Mouse (Mus musculus) forebrain, embryonic 13.5 days (tissue): Measurements from ENCODE around the gene Macrod2. TPM values are rescaled to one million over a fixed set of nuclear protein-coding genes. Genes with fewer than 3 reads are reported as not detected.

ENCODE experiments used
- ATAC-seq: fragments of 200-750 bp; cut with Nextera tagmentation; 2 replicates; pipeline ENCODE4 v1.8.0; 2017
- H3K27ac ChIP-seq: fragments of 300-500 bp; sonication (generic); 2 replicates; pipeline ENCODE4 v1.5.1; 2015; ENCODE audit warnings: inconsistent platforms, mild to moderate bottlenecking, moderate library complexity
- H3K27me3 ChIP-seq: fragments of 300-500 bp; sonication (generic); 2 replicates; pipeline ENCODE4 v1.6.1; 2015; ENCODE audit warnings: mild to moderate bottlenecking, inconsistent platforms
- H3K36me3 ChIP-seq: fragments of 300-500 bp; sonication (generic); 2 replicates; pipeline ENCODE4 v1.6.1; 2015; ENCODE audit warnings: mild to moderate bottlenecking, inconsistent platforms; ENCODE audit not compliant: poor library complexity, severe bottlenecking
- H3K4me1 ChIP-seq: fragments of 300-500 bp; sonication (generic); 2 replicates; pipeline ENCODE4 v1.6.1; 2015; ENCODE audit warnings: inconsistent platforms
- H3K4me2 ChIP-seq: fragments of 300-500 bp; sonication (generic); 2 replicates; pipeline ENCODE4 v1.6.1; 2015; ENCODE audit warnings: inconsistent platforms, mild to moderate bottlenecking, moderate library complexity
- H3K4me3 ChIP-seq: fragments of 300-500 bp; sonication (generic); 2 replicates; pipeline ENCODE4 v1.5.1; 2015; ENCODE audit warnings: mild to moderate bottlenecking, inconsistent platforms
- H3K9ac ChIP-seq: fragments of 300-500 bp; sonication (generic); 2 replicates; pipeline ENCODE4 v1.6.1; 2015; ENCODE audit warnings: mild to moderate bottlenecking, inconsistent platforms
- H3K9me3 ChIP-seq: fragments of 300-500 bp; sonication (generic); replicated peaks from 2 replicates; pipeline ENCODE4 v1.6.1; 2016; ENCODE audit warnings: inconsistent platforms
- whole genome bisulfite sequencing: fragments of 180-500 bp; shearing (Covaris S2); methylation state at CpG from one replicate; pipeline ENCODE4 v1.1.7; 2015; 5-methylcytosine and 5-hydroxymethylcytosine counted together
- polyA plus RNA-seq: library from polyadenylated mRNA; unstranded; fragments of >200 nt; fragmentation: Nextera tagmentation; extraction: Ambion mirVana; gene quantifications from 2 replicates; pipeline ENCODE4 v1.2.1, GENCODE M21; 2015

The Macrod2 gene
- polyA plus RNA-seq, 1 experiment from 2014 or later, result 73.5 TPM

GRCm38 (mm10) chr2:140500951-140501350, 105.8 kb downstream of the Macrod2 start:
- Histone ChIP-seq H3K27ac (no peak overlapping the region), H3K4me1 (no peaks in the 10 kb centered on the region), H3K4me3 (no peak overlapping the region), H3K4me2 (no peak overlapping the region), H3K36me3 (no peaks in the 10 kb centered on the region), H3K9me3 (no peaks in the 10 kb centered on the region), H3K27me3 (no peaks in the 10 kb centered on the region), H3K9ac (no peak overlapping the region)
- ATAC-seq, result peak; percentile 88
- WGBS, result 23% methylated on average over 5 of the region's 5 CpGs

- Histone ChIP-seq H3K9ac (no peak overlapping the region), H3K27ac (no peak overlapping the region), H3K4me3 (no peak overlapping the region), H3K4me1 (no peaks in the 10 kb centered on the region), H3K4me2 (no peak overlapping the region), H3K36me3 (no peaks in the 10 kb centered on the region), H3K27me3 (no peaks in the 10 kb centered on the region), H3K9me3 (no peaks in the 10 kb centered on the region)
- no peak for ATAC-seq
- WGBS, result 94% methylated on average over 2 of the region's 2 CpGs
These were observed 126.4 kb downstream of the Macrod2 start for GRCm38 (mm10) chr2:140521472-140521871.

- ATAC-seq, result no peak
- 64% methylated on average over 2 of the region's 2 CpGs for WGBS
- Histone ChIP-seq H3K9ac (no peak overlapping the region), H3K27me3 (no peaks in the 10 kb centered on the region), H3K27ac (no peak overlapping the region), H3K4me2 (no peak overlapping the region), H3K36me3 (no peaks in the 10 kb centered on the region), H3K9me3 (no peaks in the 10 kb centered on the region), H3K4me1 (peaks cover 18% of the 10 kb centered on the region), H3K4me3 (no peak overlapping the region)
These were observed 135.1 kb downstream of the Macrod2 start for GRCm38 (mm10) chr2:140530214-140530613.

- WGBS, result 66% methylated on average over 3 of the region's 3 CpGs
- H3K9ac ChIP-seq, result no peak overlapping the region
These were observed 136.9 kb downstream of the Macrod2 start for GRCm38 (mm10) chr2:140532024-140532423.

GRCm38 (mm10) chr2:140532859-140533519, 137.9 kb downstream of the Macrod2 start:
- peak overlapping the region; percentile 41 for H3K4me2 ChIP-seq
- H3K4me1 ChIP-seq, result peaks cover 18% of the 10 kb centered on the region
- ATAC-seq, result peak; percentile 77
- no peak overlapping the region for H3K4me3 ChIP-seq
- no peaks in the 10 kb centered on the region for H3K27me3 ChIP-seq
- H3K27ac ChIP-seq, result no peak overlapping the region; the same call in 1 of the 2 replicates
- WGBS, result 19% methylated on average over 9 of the region's 9 CpGs
- H3K36me3 ChIP-seq, result no peaks in the 10 kb centered on the region
- H3K9me3 ChIP-seq, result no peaks in the 10 kb centered on the region
- H3K9ac ChIP-seq, result no peak overlapping the region

More at GRCm38 (mm10) chr2:140532024-140532423, 136.9 kb downstream of the Macrod2 start:
- Histone ChIP-seq H3K9me3 (no peaks in the 10 kb centered on the region), H3K36me3 (no peaks in the 10 kb centered on the region), H3K4me1 (peaks cover 18% of the 10 kb centered on the region), H3K27me3 (no peaks in the 10 kb centered on the region), H3K4me2 (no peak overlapping the region), H3K27ac (no peak overlapping the region), H3K4me3 (no peak overlapping the region)
- ATAC-seq, result peak; percentile 11; the same call in 1 of the 2 replicates

- no peaks in the 10 kb centered on the region for H3K27me3 ChIP-seq
- peak overlapping the region; percentile 41 for H3K4me2 ChIP-seq
- no peak overlapping the region for H3K9ac ChIP-seq
- WGBS, result 5% methylated on average over 8 of the region's 8 CpGs
- no peaks in the 10 kb centered on the region for H3K36me3 ChIP-seq
- no peak overlapping the region for H3K27ac ChIP-seq
- no peak overlapping the region for H3K4me3 ChIP-seq
- H3K9me3 ChIP-seq, result no peaks in the 10 kb centered on the region
- peaks cover 18% of the 10 kb centered on the region for H3K4me1 ChIP-seq
- no peak for ATAC-seq
These were observed 138.5 kb downstream of the Macrod2 start for GRCm38 (mm10) chr2:140533621-140534020.

GRCm38 (mm10) chr2:140534583-140534982, 139.5 kb downstream of the Macrod2 start:
- no peak overlapping the region for H3K27ac ChIP-seq
- H3K4me2 ChIP-seq, result no peak overlapping the region
- H3K36me3 ChIP-seq, result no peaks in the 10 kb centered on the region
- no peak for ATAC-seq
- H3K4me3 ChIP-seq, result no peak overlapping the region
- H3K27me3 ChIP-seq, result no peaks in the 10 kb centered on the region
- H3K9ac ChIP-seq, result no peak overlapping the region
- H3K4me1 ChIP-seq, result peaks cover 18% of the 10 kb centered on the region
- 90% methylated on average over 3 of the region's 3 CpGs for WGBS
- no peaks in the 10 kb centered on the region for H3K9me3 ChIP-seq

GRCm38 (mm10) chr2:140535832-140536571, 140.9 kb downstream of the Macrod2 start:
- Histone ChIP-seq H3K9me3 (no peaks in the 10 kb centered on the region), H3K4me3 (no peak overlapping the region), H3K27ac (no peak overlapping the region), H3K4me1 (peaks cover 18% of the 10 kb centered on the region), H3K36me3 (no peaks in the 10 kb centered on the region), H3K27me3 (no peaks in the 10 kb centered on the region), H3K9ac (no peak overlapping the region), H3K4me2 (no peak overlapping the region)
- ATAC-seq, result no peak
- WGBS, result 93% methylated on average over 5 of the region's 5 CpGs

- no peak for ATAC-seq
- WGBS, result 63% methylated on average over 2 of the region's 2 CpGs
- no peak overlapping the region for H3K9ac ChIP-seq
- H3K4me3 ChIP-seq, result no peak overlapping the region
- H3K27ac ChIP-seq, result no peak overlapping the region
- H3K27me3 ChIP-seq, result no peaks in the 10 kb centered on the region
- no peak overlapping the region for H3K4me2 ChIP-seq
- no peaks in the 10 kb centered on the region for H3K9me3 ChIP-seq
- H3K4me1 ChIP-seq, result no peaks in the 10 kb centered on the region
- H3K36me3 ChIP-seq, result no peaks in the 10 kb centered on the region
These were observed 154.2 kb downstream of the Macrod2 start for GRCm38 (mm10) chr2:140549286-140549685.

- H3K4me2 ChIP-seq, result no peak overlapping the region
- no peak overlapping the region for H3K4me3 ChIP-seq
- H3K4me1 ChIP-seq, result no peaks in the 10 kb centered on the region
- H3K9me3 ChIP-seq, result no peaks in the 10 kb centered on the region
- H3K9ac ChIP-seq, result no peak overlapping the region
- no peak for ATAC-seq
- H3K27ac ChIP-seq, result no peak overlapping the region
- 88% methylated on average over 2 of the region's 2 CpGs for WGBS
- H3K27me3 ChIP-seq, result no peaks in the 10 kb centered on the region
- no peaks in the 10 kb centered on the region for H3K36me3 ChIP-seq
These were observed 166.3 kb downstream of the Macrod2 start for GRCm38 (mm10) chr2:140561426-140561825.

GRCm38 (mm10) chr2:140570874-140571273, 175.8 kb downstream of the Macrod2 start:
- ATAC-seq, result no peak
- Histone ChIP-seq H3K4me2 (no peak overlapping the region), H3K4me1 (no peaks in the 10 kb centered on the region), H3K9ac (no peak overlapping the region), H3K4me3 (no peak overlapping the region), H3K27me3 (no peaks in the 10 kb centered on the region), H3K27ac (no peak overlapping the region), H3K36me3 (no peaks in the 10 kb centered on the region), H3K9me3 (no peaks in the 10 kb centered on the region)
- 80% methylated on average over 6 of the region's 6 CpGs for WGBS

GRCm38 (mm10) chr2:140592537-140593261, 197.6 kb downstream of the Macrod2 start:
- Histone ChIP-seq H3K9ac (no peak overlapping the region), H3K27ac (no peak overlapping the region), H3K36me3 (no peaks in the 10 kb centered on the region), H3K4me1 (no peaks in the 10 kb centered on the region; the same call in 1 of the 2 replicates), H3K4me2 (no peak overlapping the region), H3K9me3 (no peaks in the 10 kb centered on the region), H3K27me3 (no peaks in the 10 kb centered on the region), H3K4me3 (no peak overlapping the region)
- ATAC-seq, result no peak
- WGBS, result 53% methylated on average over 3 of the region's 3 CpGs
